Mouse (Mus musculus): ENCODE measurements around the gene Rreb1.
A peak's percentile ranks its signal among the peaks of the same experiment; 100 is the strongest.

The Rreb1 gene

GRCm38 (mm10) chr13:37918336-37919261 lies 140.4 kb downstream of the Rreb1 start:
- no peak for DNase-seq

DNA sequence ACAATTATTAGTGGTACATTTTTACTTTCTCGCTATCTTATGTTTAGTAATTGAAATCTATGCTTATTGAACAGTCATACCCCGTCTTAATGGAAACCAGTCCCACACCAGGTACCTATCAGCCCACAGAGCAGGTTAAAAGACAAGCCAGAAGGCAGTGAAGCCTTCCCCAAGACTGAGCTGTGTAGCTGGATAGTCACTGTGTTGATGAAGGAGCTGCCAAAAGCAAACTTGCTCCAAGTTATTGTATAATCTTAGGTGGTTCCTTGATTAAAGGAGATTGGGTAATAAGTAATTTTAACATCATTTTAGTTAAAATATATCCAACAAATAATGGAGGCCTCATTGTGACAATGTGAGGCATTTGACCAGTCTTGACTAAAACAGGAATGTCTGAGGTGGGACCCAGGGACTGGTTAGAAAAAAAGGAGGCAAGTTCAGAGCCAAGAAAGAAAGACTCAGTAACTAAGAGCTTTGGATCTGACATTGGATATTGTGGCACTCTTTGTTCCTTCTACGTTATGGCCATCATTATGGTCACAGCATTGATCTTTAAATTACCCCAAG lies 141.6 kb downstream of the Rreb1 start:
- no peak for DNase-seq

DNA sequence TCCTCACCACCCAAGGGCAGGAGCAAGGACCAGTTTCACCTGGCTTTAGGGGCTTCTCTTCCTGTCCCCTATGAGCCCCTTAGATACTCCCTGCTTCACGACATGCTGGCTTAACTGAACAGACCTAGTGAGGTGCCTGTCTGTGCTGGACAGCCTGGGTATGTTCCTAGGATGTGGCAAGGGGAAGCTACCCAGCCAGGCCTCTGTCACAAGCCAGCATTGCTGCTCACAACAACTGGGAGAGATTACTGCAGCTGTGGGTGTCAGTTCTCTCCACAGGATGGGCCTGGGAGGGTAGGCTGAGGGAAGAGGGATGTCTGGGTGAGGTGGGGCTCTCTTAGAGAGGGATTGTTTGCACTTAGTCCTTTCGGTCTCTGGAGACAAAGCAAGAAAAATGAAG lies 142.5 kb downstream of the Rreb1 start:
- no peak for DNase-seq

DNA sequence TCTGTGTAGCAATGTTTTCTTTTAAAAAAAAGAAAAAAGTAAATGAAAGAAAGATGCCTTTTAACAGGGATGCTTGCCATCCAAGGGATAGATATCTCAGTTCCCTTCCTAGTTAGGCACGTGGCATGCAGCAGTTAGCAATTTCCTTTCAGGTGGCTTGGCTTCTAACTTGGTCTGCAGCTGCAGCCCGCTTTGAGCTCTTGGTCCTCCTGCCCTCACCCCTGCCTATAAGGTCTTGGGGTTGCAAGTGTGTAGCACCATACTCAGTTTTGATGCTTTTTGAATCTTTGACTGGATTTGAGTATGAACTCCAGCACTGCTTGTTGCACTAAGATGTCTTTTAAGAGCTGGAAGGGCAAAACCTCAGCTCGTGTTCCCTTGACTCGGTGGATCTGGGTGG lies 144.9 kb downstream of the Rreb1 start:
- no peak for DNase-seq

- no peak for DNase-seq
Measured at GRCm38 (mm10) chr13:37923643-37924460, 145.7 kb downstream of the Rreb1 start.

DNA sequence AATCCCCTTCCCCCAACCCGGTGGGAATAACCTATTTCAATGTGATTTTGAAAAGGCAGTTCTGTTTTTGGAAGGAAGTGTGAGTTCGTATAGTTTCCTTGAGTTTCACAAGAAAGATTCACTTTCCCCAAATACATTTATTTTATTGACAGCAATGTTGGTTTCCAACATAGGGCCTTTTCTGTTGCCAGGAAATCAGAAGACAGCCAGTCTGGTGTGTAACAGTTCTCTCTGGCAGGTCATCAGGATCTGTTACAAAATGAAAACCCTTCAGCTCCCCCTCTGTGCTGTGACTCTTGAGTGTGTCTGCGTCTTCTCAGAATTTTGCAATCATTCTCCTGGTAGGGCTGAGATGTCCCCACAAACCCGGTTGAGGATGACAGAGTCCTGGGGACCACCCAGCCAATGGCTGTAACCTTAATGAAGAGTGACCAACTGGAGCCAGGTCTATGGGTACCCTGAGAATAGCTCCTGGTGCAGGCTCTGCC lies 146.3 kb downstream of the Rreb1 start:
- DNase-seq = no peak

- no peak for DNase-seq
Measured at GRCm38 (mm10) chr13:37926394-37926793, 148.2 kb downstream of the Rreb1 start.

- DNase-seq = no peak
Measured at GRCm38 (mm10) chr13:37929532-37929931, 151.3 kb downstream of the Rreb1 start.

- DNase-seq = peak in 1 of 2 experiments; percentile 20
Measured at GRCm38 (mm10) chr13:37930091-37930490, 151.9 kb downstream of the Rreb1 start.

GRCm38 (mm10) chr13:37930621-37931020 lies 152.4 kb downstream of the Rreb1 start:
- DNase-seq = no peak

DNA sequence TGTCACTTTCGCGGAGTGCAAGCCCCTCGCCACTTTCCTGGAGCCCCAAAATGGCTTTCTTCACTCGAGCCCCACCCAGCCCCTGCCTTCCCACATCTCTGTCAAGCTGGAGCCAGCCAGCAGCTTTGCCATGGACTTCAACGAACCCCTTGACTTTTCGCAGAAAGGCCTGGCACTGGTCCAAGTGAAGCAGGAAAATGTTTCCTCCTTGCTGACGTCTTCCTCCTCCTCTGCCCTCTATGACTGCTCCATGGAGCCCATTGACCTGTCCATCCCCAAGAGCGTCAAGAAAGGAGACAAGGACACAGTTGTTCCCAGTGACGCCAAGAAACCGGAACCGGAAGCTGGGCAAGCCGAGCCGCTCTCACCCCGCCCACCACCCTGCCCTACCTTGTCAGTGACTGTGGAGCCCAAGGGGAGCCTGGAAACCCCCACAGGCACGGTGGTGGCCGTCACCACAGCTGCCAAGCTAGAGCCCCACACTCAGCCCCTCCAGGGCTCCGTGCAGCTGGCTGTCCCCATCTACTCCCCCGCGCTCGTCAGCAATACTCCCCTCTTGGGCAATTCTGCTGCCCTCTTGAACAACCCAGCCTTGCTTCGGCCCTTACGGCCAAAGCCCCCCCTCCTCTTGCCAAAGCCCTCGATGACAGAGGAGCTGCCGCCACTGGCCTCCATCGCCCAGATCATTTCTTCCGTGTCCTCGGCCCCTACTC lies 153.2 kb downstream of the Rreb1 start:
- DNase-seq = no peak

- no peak for DNase-seq
Measured at GRCm38 (mm10) chr13:37934075-37934474, 155.9 kb downstream of the Rreb1 start.

DNA sequence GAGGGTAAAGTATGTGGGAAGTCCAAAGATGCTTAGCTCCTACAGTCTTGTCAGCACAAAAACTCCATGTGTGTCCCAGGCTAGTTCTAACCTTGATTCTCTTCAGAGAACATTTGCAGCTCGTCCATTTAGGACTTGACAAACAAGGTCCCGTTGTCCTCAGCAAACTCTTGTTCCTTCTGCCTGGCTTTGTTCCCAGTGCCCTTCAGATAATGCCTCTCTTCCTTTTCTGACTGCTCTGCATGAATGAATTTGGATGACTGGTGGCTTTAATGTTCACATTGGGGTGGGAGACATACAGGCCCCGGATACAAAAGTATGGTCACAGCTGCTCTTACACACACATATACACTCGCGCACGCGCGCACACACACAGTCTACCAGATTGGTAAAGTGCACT lies 156.7 kb downstream of the Rreb1 start:
- peak in 1 of 2 experiments; percentile 29 for DNase-seq

- DNase-seq = no peak
Measured at GRCm38 (mm10) chr13:37936351-37936750, 158.2 kb downstream of the Rreb1 start.

DNA sequence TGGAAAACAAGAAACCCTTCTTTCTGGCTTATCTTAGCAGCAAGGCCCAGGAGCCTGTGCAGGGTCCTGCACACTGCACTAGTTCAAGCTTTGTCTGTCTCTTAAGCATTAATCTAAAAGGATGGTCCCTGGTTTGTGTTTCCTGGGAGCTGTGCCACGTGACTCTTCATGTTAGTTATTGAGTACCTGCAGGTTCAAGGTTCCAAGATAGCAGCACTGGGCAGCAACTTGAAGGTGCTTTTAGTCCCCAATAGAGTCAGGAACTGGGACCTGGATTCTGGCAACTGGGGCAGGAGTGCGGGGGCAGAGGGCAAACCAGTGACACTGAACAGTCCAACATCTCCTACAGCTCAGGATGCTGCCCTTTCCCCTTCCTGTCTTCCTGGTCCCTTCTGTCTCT lies 162.0 kb downstream of the Rreb1 start:
- no peak for DNase-seq

DNA sequence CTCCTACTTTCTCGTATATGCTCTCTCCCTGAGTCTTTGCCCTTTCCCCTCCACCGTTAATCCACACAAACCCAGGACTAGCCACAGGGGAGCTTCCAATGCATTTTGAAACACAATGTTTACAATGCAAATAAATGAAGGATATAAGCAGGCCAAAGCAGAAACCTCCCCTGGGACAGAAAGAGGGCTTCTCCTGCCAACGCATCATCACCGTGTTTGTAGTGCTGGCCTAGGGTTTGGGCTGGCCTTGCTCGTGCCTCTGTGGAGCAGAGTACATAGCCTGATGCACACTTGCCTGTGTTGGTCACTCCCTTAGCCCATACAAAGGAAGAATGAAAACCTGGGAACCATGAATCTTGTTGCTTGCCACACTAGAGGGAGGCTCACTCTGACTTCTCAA lies 162.4 kb downstream of the Rreb1 start:
- DNase-seq = no peak

DNA sequence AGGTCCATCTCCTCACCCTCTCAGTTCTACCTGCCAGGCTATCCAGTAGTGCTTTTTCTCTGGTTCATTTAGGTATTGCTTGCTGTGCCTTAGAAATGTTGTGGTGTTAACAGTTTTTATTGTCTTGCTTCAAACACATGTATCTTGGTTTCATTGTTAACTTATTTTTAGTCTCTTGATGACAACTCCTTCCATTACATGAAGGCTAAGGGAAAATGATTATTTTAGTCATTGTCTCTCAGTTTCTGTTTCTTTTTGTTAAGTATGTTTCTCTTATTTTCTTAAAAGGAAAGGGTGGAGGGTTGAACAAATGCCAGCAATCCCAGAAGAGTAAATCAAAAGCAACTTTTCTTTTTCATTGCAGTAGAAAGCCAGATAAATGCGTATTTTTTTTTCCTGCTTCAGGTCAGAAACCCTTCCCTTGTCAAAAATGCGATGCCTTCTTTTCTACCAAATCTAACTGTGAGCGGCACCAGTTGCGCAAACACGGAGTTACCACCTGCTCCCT lies 163.0 kb downstream of the Rreb1 start:
- no peak for DNase-seq

DNA sequence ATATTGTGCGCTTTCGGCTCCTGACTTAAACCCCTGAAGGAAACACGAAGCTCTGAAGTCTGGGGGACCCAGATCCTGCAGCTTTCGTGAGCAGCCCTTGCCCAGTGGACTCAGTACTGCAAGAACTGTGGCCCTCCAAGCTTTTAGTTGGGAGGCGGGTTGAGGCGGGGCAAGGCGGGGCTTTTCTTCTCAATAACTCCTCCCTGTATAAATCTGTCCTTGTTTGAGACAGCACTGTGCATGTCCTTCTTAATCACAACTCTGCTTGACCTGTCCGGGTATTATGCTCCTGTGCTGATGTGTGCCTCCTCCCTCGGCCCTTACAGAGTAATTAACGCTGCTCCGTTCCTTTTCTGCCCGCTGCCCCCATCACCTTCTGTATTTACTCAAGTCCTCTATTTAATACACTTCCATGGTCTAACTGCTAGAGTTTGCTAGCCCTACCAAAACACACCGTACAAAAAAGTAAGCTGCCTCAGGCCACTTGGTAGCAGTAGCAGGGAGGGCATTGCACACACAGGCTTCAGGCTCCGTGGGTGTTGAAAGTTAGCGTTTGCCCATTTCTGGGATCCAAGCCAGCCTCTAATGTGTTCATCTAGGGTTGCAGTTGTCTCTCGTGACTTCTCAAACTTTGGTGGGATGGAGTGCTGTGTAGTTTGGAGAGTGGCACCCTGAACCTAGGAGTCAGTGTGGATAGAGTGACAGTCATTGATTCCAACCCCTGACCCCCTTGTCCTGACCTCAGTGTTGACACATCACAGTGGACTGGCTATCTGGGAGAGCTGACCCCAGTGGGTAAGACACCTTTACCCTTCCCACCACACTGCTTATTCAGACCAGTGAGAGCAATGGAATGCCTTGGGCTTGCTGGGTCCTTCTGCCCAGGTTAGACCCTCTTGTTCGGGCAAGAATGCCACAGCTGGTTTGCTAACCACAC lies 164.0 kb downstream of the Rreb1 start:
- no peak for DNase-seq

GRCm38 (mm10) chr13:37942887-37943331 lies 164.7 kb downstream of the Rreb1 start:
- no peak for DNase-seq

GRCm38 (mm10) chr13:37943466-37943865 lies 165.3 kb downstream of the Rreb1 start:
- DNase-seq = no peak

DNA sequence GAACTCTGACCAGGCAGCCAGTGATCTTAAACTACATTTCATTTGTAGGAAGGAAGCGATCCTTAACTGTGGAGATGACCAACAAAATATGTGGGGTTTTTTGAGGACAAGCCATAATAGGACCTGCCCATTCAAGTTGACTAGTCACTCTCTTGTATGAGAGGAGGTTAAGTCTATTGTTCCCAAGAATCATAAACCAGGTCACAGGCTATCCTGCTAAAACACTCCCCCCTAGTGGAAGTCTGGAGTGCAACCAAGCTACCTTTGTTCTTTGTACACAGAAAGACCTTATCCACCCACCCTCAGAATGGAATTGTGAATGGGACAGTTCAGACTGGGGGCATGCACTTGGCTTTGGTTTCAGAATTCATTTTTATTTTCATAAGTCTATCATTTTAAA lies 166.1 kb downstream of the Rreb1 start:
- peak; percentile 62 to 70 for DNase-seq

Measured in cerebellum, postnatal 10 days (tissue).